Mouse (Mus musculus): ENCODE results near the gene Ntrk2.
"Not testable (repeated sequence)": the region's sequence is repeated elsewhere in the genome, so short reads cannot be mapped to it uniquely, and the experiment has no call there.

Ntrk2 gene

GRCm38 (mm10) chr13:59057886-59058285 is 251.5 kb downstream of the Ntrk2 start:
- no peak for DNase-seq

- no peak for DNase-seq
Observed at GRCm38 (mm10) chr13:59059118-59059517, 252.7 kb downstream of the Ntrk2 start.

- DNase-seq, result no peak
Observed at GRCm38 (mm10) chr13:59065677-59066076, 259.3 kb downstream of the Ntrk2 start.

- peak in 1 of 2 experiments; percentile 24 for DNase-seq
Observed at GRCm38 (mm10) chr13:59073635-59074256, 267.4 kb downstream of the Ntrk2 start.

- no peak for DNase-seq
Observed at GRCm38 (mm10) chr13:59076489-59076888, 270.1 kb downstream of the Ntrk2 start.

- no peak for DNase-seq
Observed at GRCm38 (mm10) chr13:59079761-59080461, 273.5 kb downstream of the Ntrk2 start.

- no peak for DNase-seq
Observed at GRCm38 (mm10) chr13:59080468-59080867, 274.1 kb downstream of the Ntrk2 start.

- no peak for DNase-seq
Observed at GRCm38 (mm10) chr13:59089016-59089415, 282.6 kb downstream of the Ntrk2 start.

GRCm38 (mm10) chr13:59091138-59091971 is 285.0 kb downstream of the Ntrk2 start:
- DNase-seq, result no peak

- DNase-seq, result no peak
Observed at GRCm38 (mm10) chr13:59092045-59092857, 285.9 kb downstream of the Ntrk2 start.

GRCm38 (mm10) chr13:59092858-59093154 is 286.4 kb downstream of the Ntrk2 start:
- no peak for DNase-seq

- no peak for DNase-seq
Observed at GRCm38 (mm10) chr13:59094722-59095121, 288.4 kb downstream of the Ntrk2 start.

GRCm38 (mm10) chr13:59095811-59096391 is 289.5 kb downstream of the Ntrk2 start:
- DNase-seq, result no peak

GRCm38 (mm10) chr13:59100086-59100485 is 293.7 kb downstream of the Ntrk2 start:
- no peak for DNase-seq

GRCm38 (mm10) chr13:59107791-59108190 is 301.4 kb downstream of the Ntrk2 start:
- not testable (repeated sequence) for DNase-seq

GRCm38 (mm10) chr13:59110107-59110506 is 303.7 kb downstream of the Ntrk2 start:
- DNase-seq, result no peak

- no peak for DNase-seq
Observed at GRCm38 (mm10) chr13:59114684-59115083, 308.3 kb downstream of the Ntrk2 start.

GRCm38 (mm10) chr13:59115551-59115950 is 309.2 kb downstream of the Ntrk2 start:
- DNase-seq, result no peak

GRCm38 (mm10) chr13:59117233-59117632 is 310.9 kb downstream of the Ntrk2 start:
- DNase-seq, result no peak

GRCm38 (mm10) chr13:59119596-59120394 is 313.4 kb downstream of the Ntrk2 start:
- no peak for DNase-seq

- DNase-seq, result no peak
Observed at GRCm38 (mm10) chr13:59143141-59143744, 336.9 kb downstream of the Ntrk2 start.

All from spleen, adult 18-20 months (tissue).